Mouse (Mus musculus): ENCODE measurements around the gene Mpc1. TPM values are rescaled to one million over a fixed set of nuclear protein-coding genes. Genes with fewer than 3 reads are reported as not detected.

Mpc1 gene
- 116 and 125 TPM in 2 replicates for polyA plus RNA-seq (2014; fragmentation: Nextera tagmentation; extraction: Ambion mirVana)

DNA sequence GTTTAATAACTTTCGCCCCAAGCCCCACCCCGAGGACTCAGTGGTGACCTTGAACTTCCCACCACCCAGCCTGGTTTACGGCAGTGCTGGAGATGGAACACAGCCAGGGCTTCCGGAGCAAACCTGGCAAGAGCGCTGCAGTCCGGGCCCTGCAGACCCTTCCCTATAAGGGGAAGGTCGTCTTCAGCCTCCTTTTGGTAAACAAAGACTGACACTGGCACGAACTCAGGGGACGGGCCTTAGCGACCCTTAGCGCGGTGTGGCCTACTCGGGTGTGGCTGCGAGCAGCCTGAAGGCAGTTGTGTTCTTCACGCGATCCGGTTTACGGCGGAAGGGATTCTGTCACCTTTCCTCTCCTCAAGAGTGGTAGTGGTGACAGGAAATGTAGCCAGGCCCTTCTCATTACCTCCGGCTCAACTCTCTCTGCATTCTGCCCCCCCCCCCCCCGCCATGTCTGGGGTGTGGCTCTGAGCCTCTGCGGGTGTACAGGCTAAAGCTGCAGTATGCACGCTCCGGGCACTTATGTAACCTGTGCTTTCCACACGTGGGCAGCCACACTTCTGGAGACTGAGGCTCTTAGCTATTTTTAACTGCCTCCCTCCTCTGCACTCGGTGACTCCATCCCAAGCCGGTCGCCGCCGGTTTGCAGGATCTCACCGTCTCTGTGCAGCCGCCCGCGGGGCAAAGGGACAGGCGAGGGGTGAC, at the start of gene Mpc1:
Gene Mpc1, plus strand, starts transcription at position 84 of the 705 bp plus-strand sequence.
- peak within 1 kb of the TSS; percentile 69 for H3K4me2 ChIP-seq (replicated peaks; ENCODE audit: low read depth, low read length)
- H3K4me1 ChIP-seq (replicated peaks; ENCODE audit: control insufficient read depth, insufficient read depth, low read length): no peaks in the 10 kb centered on the region
- H3K27me3 ChIP-seq (ENCODE audit: control insufficient read depth, insufficient read depth, low read length): no peaks in the 10 kb centered on the region
- H3K4me3 ChIP-seq (ENCODE audit: low read depth, low read length): peak within 1 kb of the TSS; percentile 81
- H3K27ac ChIP-seq (ENCODE audit: low read depth, low read length): peak within 1 kb of the TSS; percentile 70
- peak within 1 kb of the TSS; percentile 80 for H3K9ac ChIP-seq (ENCODE audit: low read depth, low read length)
- no peaks in the 10 kb centered on the region for H3K9me3 ChIP-seq (ENCODE audit: control insufficient read depth, low read length)
- ATAC-seq (ENCODE audit: low FRiP score) (peak; percentile 74), DNase-seq (ENCODE audit: low spot score) (no peak)
- H3K36me3 ChIP-seq (ENCODE audit: control insufficient read depth, insufficient read depth, low read length): no peaks in the 10 kb centered on the region
- WGBS: 2% methylated on average over 34 of the region's 35 CpGs

- no peaks in the 10 kb centered on the region for H3K9me3 ChIP-seq (ENCODE audit: control insufficient read depth, low read length)
- H3K4me1 ChIP-seq (replicated peaks; ENCODE audit: control insufficient read depth, insufficient read depth, low read length): no peaks in the 10 kb centered on the region
- H3K27ac ChIP-seq (ENCODE audit: low read depth, low read length): no peak overlapping the region
- H3K4me2 ChIP-seq (replicated peaks; ENCODE audit: low read depth, low read length): no peak overlapping the region
- no peaks in the 10 kb centered on the region for H3K27me3 ChIP-seq (ENCODE audit: control insufficient read depth, insufficient read depth, low read length)
- H3K9ac ChIP-seq (ENCODE audit: low read depth, low read length): no peak overlapping the region
- WGBS: 85% methylated on average over 15 of the region's 15 CpGs
- H3K4me3 ChIP-seq (ENCODE audit: low read depth, low read length): no peak overlapping the region
- ATAC-seq (ENCODE audit: low FRiP score): no peak
- no peaks in the 10 kb centered on the region for H3K36me3 ChIP-seq (ENCODE audit: control insufficient read depth, insufficient read depth, low read length)
- no peak for DNase-seq (ENCODE audit: low spot score)
Observed at GRCm38 (mm10) chr17:8233618-8234214, 49.0 kb upstream of the Mpc1 start.

GRCm38 (mm10) chr17:8234537-8234936, 48.2 kb upstream of the Mpc1 start:
- Histone ChIP-seq H3K27me3 (ENCODE audit: control insufficient read depth, insufficient read depth, low read length) (no peaks in the 10 kb centered on the region), H3K36me3 (ENCODE audit: control insufficient read depth, insufficient read depth, low read length) (no peaks in the 10 kb centered on the region), H3K4me3 (ENCODE audit: low read depth, low read length) (no peak overlapping the region), H3K9me3 (ENCODE audit: control insufficient read depth, low read length) (no peaks in the 10 kb centered on the region), H3K9ac (ENCODE audit: low read depth, low read length) (no peak overlapping the region), H3K4me2 (replicated peaks; ENCODE audit: low read depth, low read length) (no peak overlapping the region), H3K27ac (ENCODE audit: low read depth, low read length) (no peak overlapping the region), H3K4me1 (replicated peaks; ENCODE audit: control insufficient read depth, insufficient read depth, low read length) (no peaks in the 10 kb centered on the region)
- ATAC-seq (ENCODE audit: low FRiP score): no peak
- WGBS: 92% methylated on average over 4 of the region's 4 CpGs
- no peak for DNase-seq (ENCODE audit: low spot score)

DNA sequence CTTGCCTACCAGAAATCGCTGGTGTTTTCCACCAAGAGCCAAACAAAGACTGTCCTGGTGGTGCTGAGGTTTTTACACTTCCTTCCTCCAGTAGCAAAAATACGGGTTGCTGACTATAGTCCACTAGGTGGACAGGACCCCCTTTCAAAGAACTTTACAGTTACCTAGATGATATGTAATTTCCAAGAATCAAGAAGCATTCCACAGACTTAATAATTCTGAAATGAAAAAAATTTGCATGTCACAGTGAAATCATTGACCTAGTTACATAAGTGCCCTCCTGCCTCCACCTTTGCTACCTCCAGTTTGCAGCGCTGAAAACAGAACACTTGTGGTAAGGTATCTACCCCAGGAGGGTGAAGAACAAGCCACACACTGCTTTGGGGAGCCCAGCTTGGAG, 47.0 kb upstream of the Mpc1 start, which contains the start of gene Ccr6:
Gene Ccr6, plus strand, starts transcription at position 301 of the 400 bp plus-strand sequence.
- H3K36me3 ChIP-seq (ENCODE audit: control insufficient read depth, insufficient read depth, low read length): no peaks in the 10 kb centered on the region
- 79% methylated on average over 3 of the region's 3 CpGs for WGBS
- no peak for ATAC-seq (ENCODE audit: low FRiP score)
- H3K4me1 ChIP-seq (replicated peaks; ENCODE audit: control insufficient read depth, insufficient read depth, low read length): no peaks in the 10 kb centered on the region; the same call in 1 of the 2 replicates
- no peak for DNase-seq (ENCODE audit: low spot score)
- no peaks in the 10 kb centered on the region for H3K9me3 ChIP-seq (ENCODE audit: control insufficient read depth, low read length)
- H3K27me3 ChIP-seq (ENCODE audit: control insufficient read depth, insufficient read depth, low read length): no peaks in the 10 kb centered on the region
- no peak within 1 kb of the TSS for H3K4me2 ChIP-seq (replicated peaks; ENCODE audit: low read depth, low read length)
- no peak within 1 kb of the TSS for H3K9ac ChIP-seq (ENCODE audit: low read depth, low read length)
- H3K27ac ChIP-seq (ENCODE audit: low read depth, low read length): no peak within 1 kb of the TSS
- H3K4me3 ChIP-seq (ENCODE audit: low read depth, low read length): no peak within 1 kb of the TSS

GRCm38 (mm10) chr17:8238012-8238710, 44.5 kb upstream of the Mpc1 start:
- Histone ChIP-seq H3K4me3 (ENCODE audit: low read depth, low read length) (no peak overlapping the region), H3K9ac (ENCODE audit: low read depth, low read length) (no peak overlapping the region), H3K27ac (ENCODE audit: low read depth, low read length) (no peak overlapping the region), H3K9me3 (ENCODE audit: control insufficient read depth, low read length) (no peaks in the 10 kb centered on the region), H3K36me3 (ENCODE audit: control insufficient read depth, insufficient read depth, low read length) (no peaks in the 10 kb centered on the region), H3K4me1 (replicated peaks; ENCODE audit: control insufficient read depth, insufficient read depth, low read length) (no peaks in the 10 kb centered on the region; the same call in 1 of the 2 replicates), H3K27me3 (ENCODE audit: control insufficient read depth, insufficient read depth, low read length) (no peaks in the 10 kb centered on the region), H3K4me2 (replicated peaks; ENCODE audit: low read depth, low read length) (no peak overlapping the region)
- 86% methylated on average over 15 of the region's 15 CpGs for WGBS
- no peak for DNase-seq (ENCODE audit: low spot score)
- no peak for ATAC-seq (ENCODE audit: low FRiP score)

- DNase-seq (ENCODE audit: low spot score) (no peak), ATAC-seq (ENCODE audit: low FRiP score) (no peak)
- WGBS: 76% methylated on average over 3 of the region's 3 CpGs
- H3K27ac ChIP-seq (ENCODE audit: low read depth, low read length): no peak overlapping the region
- no peaks in the 10 kb centered on the region for H3K9me3 ChIP-seq (ENCODE audit: control insufficient read depth, low read length)
- no peak overlapping the region for H3K4me2 ChIP-seq (replicated peaks; ENCODE audit: low read depth, low read length)
- H3K9ac ChIP-seq (ENCODE audit: low read depth, low read length): no peak overlapping the region
- no peaks in the 10 kb centered on the region; the same call in 1 of the 2 replicates for H3K4me1 ChIP-seq (replicated peaks; ENCODE audit: control insufficient read depth, insufficient read depth, low read length)
- H3K27me3 ChIP-seq (ENCODE audit: control insufficient read depth, insufficient read depth, low read length): no peaks in the 10 kb centered on the region
- H3K36me3 ChIP-seq (ENCODE audit: control insufficient read depth, insufficient read depth, low read length): no peaks in the 10 kb centered on the region
- H3K4me3 ChIP-seq (ENCODE audit: low read depth, low read length): no peak overlapping the region
Observed at GRCm38 (mm10) chr17:8239561-8239960, 43.1 kb upstream of the Mpc1 start.

DNA sequence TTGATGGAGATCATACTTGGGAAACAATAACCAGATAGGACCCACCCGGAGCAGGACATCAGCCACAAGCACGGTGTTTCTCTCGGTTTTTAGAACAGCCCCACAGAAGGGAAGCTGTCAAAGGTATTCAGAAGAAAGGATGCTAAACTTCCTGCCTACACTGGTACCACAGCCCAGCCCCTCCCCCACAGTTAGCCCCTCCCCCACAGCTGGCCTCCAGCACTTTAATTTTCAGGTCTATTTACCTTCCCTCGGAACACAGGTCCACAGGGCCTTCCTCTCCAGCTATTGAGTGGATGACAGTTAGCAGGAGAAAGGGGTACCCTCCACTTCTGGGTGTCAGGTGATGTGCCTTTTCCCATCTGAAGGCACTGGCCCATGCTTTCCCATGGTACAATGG, 42.2 kb upstream of the Mpc1 start:
- Histone ChIP-seq H3K9ac (ENCODE audit: low read depth, low read length) (no peak overlapping the region), H3K4me1 (replicated peaks; ENCODE audit: control insufficient read depth, insufficient read depth, low read length) (no peaks in the 10 kb centered on the region; the same call in 1 of the 2 replicates), H3K27me3 (ENCODE audit: control insufficient read depth, insufficient read depth, low read length) (no peaks in the 10 kb centered on the region), H3K36me3 (ENCODE audit: control insufficient read depth, insufficient read depth, low read length) (no peaks in the 10 kb centered on the region), H3K27ac (ENCODE audit: low read depth, low read length) (no peak overlapping the region), H3K4me2 (replicated peaks; ENCODE audit: low read depth, low read length) (no peak overlapping the region), H3K4me3 (ENCODE audit: low read depth, low read length) (no peak overlapping the region), H3K9me3 (ENCODE audit: control insufficient read depth, low read length) (no peaks in the 10 kb centered on the region)
- 80% methylated on average over 4 of the region's 4 CpGs for WGBS
- ATAC-seq (ENCODE audit: low FRiP score) (no peak), DNase-seq (ENCODE audit: low spot score) (no peak)

- no peaks in the 10 kb centered on the region for H3K9me3 ChIP-seq (ENCODE audit: control insufficient read depth, low read length)
- no peak for DNase-seq (ENCODE audit: low spot score)
- no peak overlapping the region for H3K27ac ChIP-seq (ENCODE audit: low read depth, low read length)
- H3K36me3 ChIP-seq (ENCODE audit: control insufficient read depth, insufficient read depth, low read length): no peaks in the 10 kb centered on the region
- H3K4me1 ChIP-seq (replicated peaks; ENCODE audit: control insufficient read depth, insufficient read depth, low read length): no peaks in the 10 kb centered on the region; the same call in 1 of the 2 replicates
- 73% methylated on average over 12 of the region's 12 CpGs for WGBS
- no peak overlapping the region for H3K4me3 ChIP-seq (ENCODE audit: low read depth, low read length)
- H3K4me2 ChIP-seq (replicated peaks; ENCODE audit: low read depth, low read length): no peak overlapping the region
- H3K27me3 ChIP-seq (ENCODE audit: control insufficient read depth, insufficient read depth, low read length): no peaks in the 10 kb centered on the region
- H3K9ac ChIP-seq (ENCODE audit: low read depth, low read length): no peak overlapping the region
- ATAC-seq (ENCODE audit: low FRiP score): no peak
Observed at GRCm38 (mm10) chr17:8241645-8242044, 41.1 kb upstream of the Mpc1 start.

All from hindbrain, embryonic 11.5 days (tissue).